Comparison of ENCODE assay signal across 20 mouse cellular contexts in genomic region chr5:134799911-134800310, GRCm38 (mm10). TPM values are rescaled to one million over a fixed set of nuclear protein-coding genes. Genes with fewer than 3 reads are reported as not detected.
A peak's percentile ranks its signal among the peaks of the same experiment; 100 is the strongest.
DNase-seq lines count a peak whose midpoint lies in the region; TF ChIP-seq lines count a peak whose summit lies in the region.
"Had no signal": no experiment of that assay in that cellular context is flagged by ENCODE, and none has a peak within 500 bp of the region (broad histone marks: within the 10 kb centered on the region; RNA-seq: fewer than 3 reads in every experiment).

No protein-coding gene starts in this region.

- no peaks in the 10 kb centered on the region; a peak in 1 of 4 replicates for H3K4me1 ChIP-seq in ES-E14 (ENCODE audit: control insufficient read depth in 2 of 2, insufficient read depth in 2 of 2, low read length in 2 of 2, poor library complexity in 1 of 2)
- H3K4me1 ChIP-seq: embryonic facial prominence, embryonic 12.5 days; forebrain, embryonic 10.5 days; forebrain, embryonic 12.5 days had no signal

- no peak overlapping the region for H3K4me3 ChIP-seq in ES-E14 (ENCODE audit: insufficient read depth in 1 of 2, low read depth in 1 of 2, low read length in 2 of 2, poor library complexity in 1 of 2, severe bottlenecking in 1 of 2)
- H3K4me3 ChIP-seq: embryonic facial prominence, embryonic 10.5 days; embryonic facial prominence, embryonic 12.5 days; erythroblast, embryonic 14.5 days; forebrain, embryonic 10.5 days; forebrain, embryonic 12.5 days had no signal

- H3K9ac ChIP-seq in ES-E14 (ENCODE audit: insufficient read depth, low read depth, low read length, poor library complexity, severe bottlenecking), result no peak overlapping the region
- H3K9ac ChIP-seq: embryonic facial prominence, embryonic 12.5 days; forebrain, embryonic 12.5 days had no signal

- DNase-seq in ES-E14 (ENCODE audit: low read depth, low spot score) (peak; percentile 34), R1 (ENCODE audit: low read depth, low spot score) (peak; percentile 77)
- DNase-seq in c-Kit-negative CD71-positive TER-119-positive erythroid progenitor cells, embryonic 14.5 days (ENCODE audit: low read depth, low spot score), result peak; percentile 11
- DNase-seq in kidney, postnatal 36 days, result no peak
- no peak for DNase-seq in Muller cell, postnatal 12 days (ENCODE audit: inconsistent ontology term)
- DNase-seq in testis, postnatal 10 days (ENCODE audit: low spot score), result no peak
- no peak for DNase-seq in kidney, adult 9 months
- DNase-seq: adrenal gland, adult 2 months; adrenal gland, postnatal 10 days; adrenal gland, postnatal 25 days; cerebellum, adult 11-12 months; cerebellum, adult 2 months; cerebellum, adult 9-10 months; cerebellum, postnatal 10 days; cerebellum, postnatal 25 days had no signal

- no peaks in the 10 kb centered on the region for H3K9me3 ChIP-seq in ES-E14 (ENCODE audit: control insufficient read depth, insufficient read depth, low read depth, low read length)
- H3K9me3 ChIP-seq: embryonic facial prominence, embryonic 12.5 days had no signal

- no peak overlapping the region for H3K27ac ChIP-seq in ES-E14 (ENCODE audit: insufficient read depth, low read depth, low read length, poor library complexity, severe bottlenecking)
- H3K27ac ChIP-seq: embryonic facial prominence, embryonic 10.5 days; embryonic facial prominence, embryonic 12.5 days; forebrain, embryonic 10.5 days; forebrain, embryonic 12.5 days had no signal

- in situ Hi-C loops in ES-E14 (cut with MboI; ENCODE audit: low sequenced_read_pairs in 2 of 2, unreplicated experiment in 2 of 2), result no loop called here

- H3K36me3 ChIP-seq in ES-E14 (ENCODE audit: control insufficient read depth, insufficient read depth, low read length, poor library complexity, severe bottlenecking), result no peaks in the 10 kb centered on the region
- H3K36me3 ChIP-seq: embryonic facial prominence, embryonic 10.5 days; embryonic facial prominence, embryonic 12.5 days; forebrain, embryonic 10.5 days; forebrain, embryonic 12.5 days had no signal

TF ChIP-seq in ES-E14, 5 proteins besides CTCF, POLR2A, EP300 and RAD21:
- TF ChIP-seq MAFK (IDR thresholded peaks at IDR 0.05; ENCODE audit: insufficient read depth, low read depth, low read length) (no peak), HCFC1 (IDR thresholded peaks at IDR 0.05; ENCODE audit: borderline replicate concordance, insufficient read depth, low read length) (no peak), ZNF384 (IDR thresholded peaks at IDR 0.05; ENCODE audit: low read depth, low read length) (no peak), CHD2 (IDR thresholded peaks at IDR 0.05; ENCODE audit: low read depth, low read length) (no peak)

RNA-seq across cellular contexts. Expression of gene Eln, which starts 52.8 kb away (rescaled TPM):
- 0.85 and 0.98 TPM in 2 replicates for total RNA-seq in ES-E14 (2012; rRNA removed)

Comparison
In these comparisons a context has a peak if more than half of its experiments do, and no peak if none do; other contexts are left out.
1. DNase-seq: peak in ES-E14 (single experiment), R1 (single experiment) and c-Kit-negative CD71-positive TER-119-positive erythroid progenitor cells, embryonic 14.5 days (single experiment); none in kidney, postnatal 36 days (0 of 2), Muller cell, postnatal 12 days (single experiment), testis, postnatal 10 days (single experiment) and kidney, adult 9 months (single experiment).